8 mouse cellular contexts compared by ENCODE assay signal in the genomic region with DNA sequence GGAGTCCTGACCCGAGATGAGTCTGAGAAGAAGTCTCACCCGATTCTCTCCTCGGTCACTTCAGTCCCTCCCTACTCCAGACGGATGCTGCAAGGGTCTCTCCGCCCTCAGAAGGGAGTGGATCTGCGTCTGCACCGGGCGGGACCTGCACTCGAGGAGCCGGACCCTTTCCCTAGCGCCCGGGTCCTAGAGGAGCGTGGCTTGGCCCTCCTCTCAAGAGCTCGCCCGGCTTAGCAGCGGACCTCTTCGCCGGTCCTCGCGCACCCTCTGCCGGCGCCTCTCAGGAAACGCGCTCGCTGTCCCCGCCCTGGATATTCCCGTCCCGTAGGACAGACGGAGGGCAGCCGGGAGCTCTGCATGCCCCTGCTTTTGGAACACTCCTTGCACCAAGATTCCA. TPM values are rescaled to one million over a fixed set of nuclear protein-coding genes. Genes with fewer than 3 reads are reported as not detected.
DNase-seq lines count a peak whose midpoint lies in the region; ATAC-seq and TF ChIP-seq lines count a peak whose summit lies in the region.

No protein-coding gene starts in this region.

- TF ChIP-seq POLR2A in MEL (IDR thresholded peaks at IDR 0.05; ENCODE audit: control insufficient read depth in 1 of 2, insufficient read depth in 1 of 2, low read depth in 1 of 2, low read length in 2 of 2, poor library complexity in 1 of 2), result peak in 1 of 2 experiments; percentile 28; a peak in 1 of 4 replicates

- under 1% methylated on average over 30 of the region's 30 CpGs for WGBS in forebrain, postnatal 0 days
- under 1% methylated on average over 30 of the region's 30 CpGs for WGBS in hindbrain, embryonic 10.5 days

- H3K27ac ChIP-seq in MEL (ENCODE audit: control insufficient read depth, low read depth, low read length), result no peak overlapping the region
- H3K27ac ChIP-seq in forebrain, postnatal 0 days (ENCODE audit: low read depth, low read length), result no peak overlapping the region
- H3K27ac ChIP-seq in hindbrain, embryonic 10.5 days, result no peak overlapping the region

- no peaks in the 10 kb centered on the region; the same call in 1 of the 2 replicates for H3K79me2 ChIP-seq in MEL (ENCODE audit: control insufficient read depth, insufficient read depth, low read length, poor library complexity)

- peak; percentile 63 to 100 (median 96) for TF ChIP-seq CTCF in MEL (IDR thresholded peaks at IDR 0.05 in 2 of 3, conservative IDR thresholded peaks at IDR 0.05 in 1 of 3; ENCODE audit: control insufficient read depth in 1 of 3, insufficient read depth in 1 of 3, low read depth in 2 of 3, low read length in 3 of 3, poor library complexity in 1 of 3, severe bottlenecking in 1 of 3)
- peak; percentile 96 for TF ChIP-seq CTCF in forebrain, postnatal 0 days (IDR thresholded peaks at IDR 0.05; ENCODE audit: low read depth)

- TF ChIP-seq RAD21 in MEL (IDR thresholded peaks at IDR 0.05; ENCODE audit: low read depth, low read length), result peak; percentile 97

- H3K4me3 ChIP-seq in MEL (ENCODE audit: control insufficient read depth in 1 of 2, insufficient read depth in 1 of 2, low read depth in 2 of 2, low read length in 2 of 2), result peak overlapping the region; percentile 76 to 83
- H3K4me3 ChIP-seq in forebrain, postnatal 0 days (ENCODE audit: low read depth, low read length), result peak overlapping the region; percentile 30
- H3K4me3 ChIP-seq in hindbrain, embryonic 10.5 days, result peak overlapping the region; percentile 50

- peak overlapping the region; percentile 70 for H3K4me2 ChIP-seq in forebrain, postnatal 0 days (ENCODE audit: low read depth)

- peak overlapping the region; percentile 71 for H3K9ac ChIP-seq in MEL (ENCODE audit: control insufficient read depth, low read depth, low read length, poor library complexity, severe bottlenecking)
- H3K9ac ChIP-seq in forebrain, postnatal 0 days, result peak overlapping the region; percentile 42

- peak; percentile 72 for ATAC-seq in forebrain, postnatal 0 days

- peaks cover 7 to 21% of the 10 kb centered on the region in 2 experiments for H3K4me1 ChIP-seq in MEL (ENCODE audit: control insufficient read depth in 1 of 2, insufficient read depth in 2 of 2, low read length in 2 of 2)
- H3K4me1 ChIP-seq in forebrain, postnatal 0 days (ENCODE audit: insufficient read depth), result peaks cover 10% of the 10 kb centered on the region
- peaks cover 49% of the 10 kb centered on the region for H3K4me1 ChIP-seq in hindbrain, embryonic 10.5 days (replicated peaks)

- no peaks in the 10 kb centered on the region for H3K9me3 ChIP-seq in MEL (replicated peaks; ENCODE audit: insufficient read depth, low read length)
- no peaks in the 10 kb centered on the region for H3K9me3 ChIP-seq in forebrain, postnatal 0 days (ENCODE audit: low read length)
- no peaks in the 10 kb centered on the region for H3K9me3 ChIP-seq in hindbrain, embryonic 10.5 days

- peaks cover 0 to 8% of the 10 kb centered on the region in 2 experiments; a peak in 2 of 4 replicates for H3K36me3 ChIP-seq in MEL (ENCODE audit: control insufficient read depth in 1 of 2, insufficient read depth in 2 of 2, low read length in 2 of 2)
- H3K36me3 ChIP-seq in forebrain, postnatal 0 days (ENCODE audit: insufficient read depth), result no peaks in the 10 kb centered on the region
- no peaks in the 10 kb centered on the region for H3K36me3 ChIP-seq in hindbrain, embryonic 10.5 days

- no peak for TF ChIP-seq EP300 in MEL (IDR thresholded peaks at IDR 0.05; ENCODE audit: low read depth in 1 of 2, low read length in 2 of 2)

- no peaks in the 10 kb centered on the region for H3K27me3 ChIP-seq in MEL (ENCODE audit: control insufficient read depth in 1 of 2, insufficient read depth in 2 of 2, low read length in 2 of 2)
- peaks cover 12% of the 10 kb centered on the region for H3K27me3 ChIP-seq in forebrain, postnatal 0 days (ENCODE audit: insufficient read depth, low read length)
- H3K27me3 ChIP-seq in hindbrain, embryonic 10.5 days (ENCODE audit: insufficient read depth, poor library complexity, severe bottlenecking), result peaks cover 100% of the 10 kb centered on the region

- DNase-seq in MEL (ENCODE audit: low read depth, low spot score), result peak; percentile 90
- peak; percentile 81 to 90 for DNase-seq in cerebellum, adult 18-20 months
- DNase-seq in forebrain, postnatal 0 days, result peak; percentile 89
- peak; percentile 85 for DNase-seq in hindbrain, embryonic 10.5 days (ENCODE audit: low spot score)
- DNase-seq in layer of hippocampus, postnatal 14 days (ENCODE audit: low spot score in 2 of 2), result peak; percentile 82
- DNase-seq in lung, postnatal 14 days, result peak; percentile 88
- peak; percentile 87 for DNase-seq in ovary, postnatal 36 days (ENCODE audit: low spot score)
- DNase-seq in thymus, postnatal 25 days, result peak; percentile 82

TF ChIP-seq in MEL, 35 proteins besides CTCF, POLR2A, EP300 and RAD21:
- TF ChIP-seq ELF1 (IDR thresholded peaks at IDR 0.05; ENCODE audit: low read depth, low read length) (peak; percentile 35), SMC3 (IDR thresholded peaks at IDR 0.05; ENCODE audit: low read depth, low read length) (peak; percentile 95), MYC (IDR thresholded peaks at IDR 0.05; ENCODE audit: low read depth, low read length) (peak; percentile 63; the same call in 1 of the 2 replicates), MAZ (IDR thresholded peaks at IDR 0.05; ENCODE audit: low read depth, low read length) (peak; percentile 82), MAFK (IDR thresholded peaks at IDR 0.05; ENCODE audit: borderline replicate concordance, low read depth, low read length) (no peak), ZC3H11A (IDR thresholded peaks at IDR 0.05; ENCODE audit: low read depth, low read length) (peak; percentile 93), BHLHE40 (IDR thresholded peaks at IDR 0.05; ENCODE audit: borderline replicate concordance, low read depth, low read length) (no peak), NRF1 (IDR thresholded peaks at IDR 0.05; ENCODE audit: insufficient read depth, low read depth, low read length, poor library complexity, severe bottlenecking) (no peak), TAL1 (IDR thresholded peaks at IDR 0.05; ENCODE audit: low read length) (no peak), CHD1 (IDR thresholded peaks at IDR 0.05; ENCODE audit: low read depth, low read length) (0 out of 2 replicates have a peak, but pooled peaks have one; percentile 40), TCF12 (IDR thresholded peaks at IDR 0.05; ENCODE audit: low read depth, low read length) (peak; percentile 21; the same call in 1 of the 2 replicates), MXI1 (IDR thresholded peaks at IDR 0.05; ENCODE audit: low read depth, low read length) (peak; percentile 68; the same call in 1 of the 2 replicates), NELFE (IDR thresholded peaks at IDR 0.05; ENCODE audit: low read depth, low read length) (0 out of 2 replicates have a peak, but pooled peaks have one; percentile 2), SIN3A (IDR thresholded peaks at IDR 0.05; ENCODE audit: low read length) (peak; percentile 79; the same call in 1 of the 2 replicates), RCOR1 (IDR thresholded peaks at IDR 0.05; ENCODE audit: low read depth, low read length) (no peak), E2F4 (IDR thresholded peaks at IDR 0.05; ENCODE audit: borderline replicate concordance, low read depth, low read length) (no peak), GATA1 (IDR thresholded peaks at IDR 0.05; ENCODE audit: low read depth, low read length) (no peak), MEF2A (IDR thresholded peaks at IDR 0.05; ENCODE audit: extremely low read depth, insufficient replicate concordance, low read depth, low read length, poor library complexity, severe bottlenecking) (no peak), HCFC1 (IDR thresholded peaks at IDR 0.05; ENCODE audit: low read depth, low read length) (peak; percentile 45; the same call in 1 of the 2 replicates)

RNA-seq across cellular contexts. Expression of gene Poll, which starts 15.4 kb away (rescaled TPM):
- total RNA-seq in MEL (2012; rRNA removed), result 14.9 and 16.4 TPM in 2 replicates
- 10 to 100 TPM in 1 of 2 experiments, not detected in 1; 19.0 TPM for polyA plus RNA-seq in MEL (2012; ENCODE audit: insufficient read depth in 1 of 2, insufficient read length in 2 of 2, low read depth in 1 of 2, low replicate concordance in 2 of 2, missing spikeins in 1 of 2)
- 10.9 and 11.8 TPM in 2 replicates for total RNA-seq in forebrain, postnatal 0 days (2014; rRNA removed)
- polyA plus RNA-seq in forebrain, postnatal 0 days (2015; fragmentation: Nextera tagmentation; extraction: Ambion mirVana), result 9.1 and 10.8 TPM in 2 replicates
- polyA plus RNA-seq in hindbrain, embryonic 10.5 days (2016; fragmentation: Nextera tagmentation; extraction: Ambion mirVana), result 21.5 and 21.6 TPM in 2 replicates
- total RNA-seq in layer of hippocampus, postnatal 14 days (2021), result 1 to 10 TPM; 7.5 to 8.0 TPM

RNA-seq across cellular contexts. Expression of gene Gm17018, which starts 15.5 kb away (rescaled TPM):
- 31.7 and 34.9 TPM in 2 replicates for total RNA-seq in MEL (2012; rRNA removed)
- 10 to 100 TPM in 1 of 2 experiments, not detected in 1; 62.6 TPM for polyA plus RNA-seq in MEL (2012; ENCODE audit: insufficient read depth in 1 of 2, insufficient read length in 2 of 2, low read depth in 1 of 2, low replicate concordance in 2 of 2, missing spikeins in 1 of 2)
- total RNA-seq in forebrain, postnatal 0 days (2014; rRNA removed), result 20.7 and 26.4 TPM in 2 replicates
- polyA plus RNA-seq in forebrain, postnatal 0 days (2015; fragmentation: Nextera tagmentation; extraction: Ambion mirVana), result 61.4 and 69.6 TPM in 2 replicates
- polyA plus RNA-seq in hindbrain, embryonic 10.5 days (2016; fragmentation: Nextera tagmentation; extraction: Ambion mirVana), result 48.8 and 62.1 TPM in 2 replicates
- 10 to 100 TPM; 55.2 to 55.4 TPM for total RNA-seq in layer of hippocampus, postnatal 14 days (2021)
